Mouse (Mus musculus) heart, embryonic 12.5 days (tissue): ENCODE data around the gene Eif3c. TPM values are rescaled to one million over a fixed set of nuclear protein-coding genes. Genes with fewer than 3 reads are reported as not detected.

Experiments used
- ATAC-seq: fragments of 200-750 bp; cut with Nextera tagmentation; 2 replicates; pipeline ENCODE4 v1.8.0; 2017; ENCODE audit warnings: moderate TSS enrichment, moderate library complexity; ENCODE audit not compliant: insufficient number of reproducible peaks, low FRiP score
- H3K27ac ChIP-seq: fragments of 300-500 bp; sonication (generic); 2 replicates; pipeline ENCODE4 v1.5.1; 2016; ENCODE audit warnings: mild to moderate bottlenecking, moderate library complexity; ENCODE audit not compliant: poor library complexity, severe bottlenecking
- H3K27me3 ChIP-seq: fragments of 300-500 bp; sonication (generic); replicated peaks from 2 replicates; pipeline ENCODE4 v1.6.1; 2016; ENCODE audit warnings: mild to moderate bottlenecking, moderate library complexity
- H3K36me3 ChIP-seq: fragments of 300-500 bp; sonication (generic); 2 replicates; pipeline ENCODE4 v1.6.1; 2016; ENCODE audit warnings: mild to moderate bottlenecking, moderate library complexity
- H3K4me1 ChIP-seq: fragments of 300-500 bp; sonication (generic); replicated peaks from 2 replicates; pipeline ENCODE4 v1.6.1; 2016; ENCODE audit warnings: mild to moderate bottlenecking
- H3K4me2 ChIP-seq: fragments of 300-500 bp; sonication (generic); 2 replicates; pipeline ENCODE4 v1.6.1; 2016; ENCODE audit warnings: mild to moderate bottlenecking, moderate library complexity
- H3K4me3 ChIP-seq: fragments of 300-500 bp; sonication (generic); 2 replicates; pipeline ENCODE4 v1.5.1; 2016; ENCODE audit warnings: mild to moderate bottlenecking
- H3K9ac ChIP-seq: fragments of 300-500 bp; sonication (generic); 2 replicates; pipeline ENCODE4 v1.6.1; 2016; ENCODE audit warnings: mild to moderate bottlenecking, moderate library complexity
- H3K9me3 ChIP-seq: fragments of 300-500 bp; sonication (generic); replicated peaks from 2 replicates; pipeline ENCODE4 v1.6.1; 2016; ENCODE audit warnings: mild to moderate bottlenecking, moderate library complexity
- WGBS: fragments of 180-500 bp; shearing (Covaris S2); methylation state at CpG from one replicate; pipeline ENCODE4 v1.1.7; 2016; 5-methylcytosine and 5-hydroxymethylcytosine counted together
- polyA plus RNA-seq: library from polyadenylated mRNA; unstranded; fragments of >200 nt; fragmentation: Nextera tagmentation; extraction: Ambion mirVana; gene quantifications from 2 replicates; pipeline ENCODE4 v1.2.1, GENCODE M21; 2016

Eif3c gene
- polyA plus RNA-seq, 1 experiment from 2014 or later = 151 TPM

DNA sequence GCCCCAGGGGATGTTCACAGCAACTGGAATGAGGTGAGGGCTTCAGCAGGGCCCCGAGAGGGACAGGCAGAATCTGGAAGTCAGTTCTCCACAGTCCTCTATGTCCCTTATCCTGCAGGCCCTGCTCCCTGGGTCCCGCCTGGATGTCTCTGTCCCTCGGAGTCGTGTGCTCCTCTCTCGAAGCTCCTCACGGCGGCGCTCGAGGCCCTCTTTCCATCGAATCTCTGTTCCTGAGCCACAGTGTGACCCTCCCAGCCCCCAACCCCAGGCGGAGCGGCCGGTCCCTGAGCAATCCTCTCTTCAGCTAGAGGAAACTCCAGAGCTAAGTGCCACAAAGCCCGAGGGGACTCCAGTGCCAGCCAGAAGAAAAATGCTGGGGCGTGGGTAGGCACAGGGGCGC, 21.6 kb upstream of the Eif3c start:
- Histone ChIP-seq H3K27me3 (peaks cover 31% of the 10 kb centered on the region), H3K4me2 (peak overlapping the region; percentile 54), H3K36me3 (no peaks in the 10 kb centered on the region), H3K4me3 (peak overlapping the region; percentile 13; the same call in 1 of the 2 replicates), H3K4me1 (peaks cover 6% of the 10 kb centered on the region; the same call in 1 of the 2 replicates), H3K9ac (peak overlapping the region; percentile 28; the same call in 1 of the 2 replicates), H3K27ac (no peak overlapping the region), H3K9me3 (no peaks in the 10 kb centered on the region)
- 5% methylated on average over 16 of the region's 16 CpGs for WGBS
- ATAC-seq = 0 out of 2 replicates have a peak, but pooled peaks have one; percentile 33

- 57% methylated on average over 8 of the region's 8 CpGs for WGBS
- no peak overlapping the region for H3K4me3 ChIP-seq
- H3K27ac ChIP-seq = no peak overlapping the region
- peak overlapping the region; percentile 16; the same call in 1 of the 2 replicates for H3K9ac ChIP-seq
- H3K9me3 ChIP-seq = no peaks in the 10 kb centered on the region
- peaks cover 22% of the 10 kb centered on the region for H3K27me3 ChIP-seq
- peaks cover 8% of the 10 kb centered on the region for H3K4me1 ChIP-seq
- H3K4me2 ChIP-seq = no peak overlapping the region
- ATAC-seq = no peak
- H3K36me3 ChIP-seq = no peaks in the 10 kb centered on the region
Observed at GRCm38 (mm10) chr7:126586839-126587238, 20.6 kb upstream of the Eif3c start.

DNA sequence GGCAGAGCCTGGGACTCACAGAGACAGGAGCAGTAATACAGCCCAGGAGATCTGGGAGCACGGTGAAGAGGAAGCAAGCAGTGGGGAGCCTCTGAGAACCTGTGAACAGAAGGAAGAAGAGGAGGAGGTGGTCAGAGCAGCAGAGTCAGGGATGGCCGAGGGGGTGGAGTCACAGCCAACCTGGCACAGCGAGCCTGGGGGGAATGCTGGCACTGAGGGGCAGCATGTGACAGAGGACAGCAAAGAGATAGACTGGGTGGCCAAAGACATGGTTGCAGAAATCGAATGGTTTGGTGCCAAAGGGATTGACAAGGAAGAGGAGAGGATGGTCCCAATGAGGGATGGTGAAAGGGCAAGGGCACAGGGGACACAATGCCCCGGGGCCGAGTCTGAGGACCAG, 19.5 kb upstream of the Eif3c start, which contains the start of gene Cln3:
Gene Cln3 (minus strand): TSS at position 101 of the 400 bp plus-strand sequence.
- no peaks in the 10 kb centered on the region for H3K9me3 ChIP-seq
- H3K9ac ChIP-seq = 0 out of 2 replicates have a peak within 1 kb of the TSS, but pooled peaks have one; percentile 16
- peaks cover 19% of the 10 kb centered on the region for H3K27me3 ChIP-seq
- no peaks in the 10 kb centered on the region for H3K36me3 ChIP-seq
- ATAC-seq = no peak
- H3K4me2 ChIP-seq = no peak within 1 kb of the TSS
- H3K4me1 ChIP-seq = peaks cover 10% of the 10 kb centered on the region
- no peak within 1 kb of the TSS for H3K27ac ChIP-seq
- 66% methylated on average over 6 of the region's 6 CpGs for WGBS
- no peak within 1 kb of the TSS for H3K4me3 ChIP-seq

DNA sequence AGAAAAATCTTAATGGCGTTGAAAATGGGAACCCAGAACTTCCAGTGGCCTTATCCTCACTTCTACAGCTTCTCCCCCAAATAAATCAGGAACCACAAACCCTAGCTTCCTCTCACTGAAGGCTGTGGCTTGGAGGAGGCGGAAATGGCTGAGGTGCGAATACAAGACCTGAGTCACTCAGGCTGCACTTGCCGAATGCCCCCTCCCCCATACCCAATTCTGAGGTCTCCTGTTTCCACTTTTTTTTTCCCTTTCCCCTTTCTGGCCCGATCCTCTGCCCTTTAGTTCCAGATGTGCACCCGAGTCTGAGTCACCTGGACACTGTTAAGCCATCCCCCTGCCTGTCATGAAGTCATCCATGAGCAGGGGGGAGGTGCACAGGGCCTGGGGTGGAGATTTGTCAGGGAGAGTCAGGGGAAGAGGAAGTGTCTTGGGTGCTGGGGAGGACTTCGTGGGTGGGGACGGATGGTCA, 18.3 kb upstream of the Eif3c start, which contains the start of gene Apobr:
Gene Apobr (plus strand): TSS at position 437 of the 472 bp plus-strand sequence.
- Histone ChIP-seq H3K27ac (no peak within 1 kb of the TSS), H3K9ac (no peak within 1 kb of the TSS), H3K36me3 (no peaks in the 10 kb centered on the region), H3K9me3 (no peaks in the 10 kb centered on the region), H3K4me2 (peak within 1 kb of the TSS; percentile 87), H3K4me1 (peaks cover 10% of the 10 kb centered on the region), H3K27me3 (peaks cover 19% of the 10 kb centered on the region), H3K4me3 (0 out of 2 replicates have a peak within 1 kb of the TSS, but pooled peaks have one; percentile 59)
- 63% methylated on average over 8 of the region's 8 CpGs for WGBS
- ATAC-seq = no peak

DNA sequence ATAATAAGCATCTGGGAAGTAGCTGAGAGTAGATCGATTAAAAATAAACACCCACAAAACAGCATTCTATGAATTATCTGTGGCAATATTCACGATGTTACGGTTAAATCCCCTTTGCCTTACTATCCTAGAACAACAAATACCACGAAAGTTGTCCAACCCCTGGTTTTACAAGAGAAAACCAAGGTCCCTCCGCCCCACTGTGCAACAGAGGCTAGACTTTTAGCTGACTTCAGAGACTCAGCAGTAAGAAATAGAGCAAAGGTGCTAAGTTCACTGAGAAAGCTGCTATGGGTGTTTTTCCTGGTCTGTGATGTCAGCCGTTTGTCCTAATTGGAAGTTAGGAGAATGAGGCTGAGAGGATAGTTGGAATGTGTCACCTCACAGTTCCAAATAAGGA, 17.6 kb upstream of the Eif3c start:
- 50% methylated on average over 6 of the region's 6 CpGs for WGBS
- ATAC-seq = no peak
- H3K4me2 ChIP-seq = peak overlapping the region; percentile 87
- H3K27me3 ChIP-seq = peaks cover 19% of the 10 kb centered on the region
- H3K4me1 ChIP-seq = peaks cover 10% of the 10 kb centered on the region
- 0 out of 2 replicates have a peak, but pooled peaks cover under 1% of the 10 kb centered on the region for H3K36me3 ChIP-seq
- no peak overlapping the region for H3K9ac ChIP-seq
- 0 out of 2 replicates have a peak overlapping the region, but pooled peaks have one; percentile 43 for H3K27ac ChIP-seq
- H3K4me3 ChIP-seq = peak overlapping the region; percentile 59
- no peaks in the 10 kb centered on the region for H3K9me3 ChIP-seq

GRCm38 (mm10) chr7:126583251-126583709, 17.1 kb upstream of the Eif3c start:
- ATAC-seq = peak; percentile 91
- Histone ChIP-seq H3K4me1 (peaks cover 10% of the 10 kb centered on the region), H3K4me3 (peak overlapping the region; percentile 59), H3K27ac (peak overlapping the region; percentile 43; the same call in 1 of the 2 replicates), H3K27me3 (peaks cover 19% of the 10 kb centered on the region), H3K9ac (peak overlapping the region; percentile 68), H3K9me3 (no peaks in the 10 kb centered on the region), H3K36me3 (peaks cover 5% of the 10 kb centered on the region), H3K4me2 (peak overlapping the region; percentile 87)
- WGBS = 1% methylated on average over 22 of the region's 22 CpGs

DNA sequence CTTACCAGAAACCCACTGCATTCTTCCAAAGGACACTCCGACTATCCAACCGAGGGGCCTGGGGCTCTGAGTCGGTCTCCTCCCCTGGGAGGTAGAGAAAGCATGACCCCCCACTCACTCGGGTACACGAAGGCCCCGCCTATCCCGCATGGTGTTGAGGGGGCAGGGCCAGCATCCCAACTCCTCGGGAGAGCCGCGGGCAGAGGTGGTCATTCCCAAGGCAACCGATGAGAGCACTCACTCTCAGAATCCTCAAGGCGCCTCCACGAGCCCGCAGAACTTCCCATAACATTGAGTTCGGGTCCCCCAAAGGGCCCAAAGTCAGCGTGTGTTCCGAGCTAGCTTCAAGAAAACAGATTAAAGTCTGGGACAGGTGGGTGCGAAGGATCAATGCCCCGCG, 16.5 kb upstream of the Eif3c start:
- Histone ChIP-seq H3K4me2 (peak overlapping the region; percentile 87), H3K9ac (peak overlapping the region; percentile 68), H3K4me1 (peaks cover 10% of the 10 kb centered on the region; the same call in 1 of the 2 replicates), H3K9me3 (no peaks in the 10 kb centered on the region), H3K27ac (no peak overlapping the region), H3K4me3 (peak overlapping the region; percentile 59), H3K36me3 (peaks cover 7% of the 10 kb centered on the region), H3K27me3 (peaks cover 19% of the 10 kb centered on the region)
- ATAC-seq = peak; percentile 68
- 1% methylated on average over 20 of the region's 20 CpGs for WGBS

GRCm38 (mm10) chr7:126581661-126582060, 15.4 kb upstream of the Eif3c start:
- H3K4me1 ChIP-seq = peaks cover 5% of the 10 kb centered on the region; the same call in 1 of the 2 replicates
- H3K4me3 ChIP-seq = no peak overlapping the region
- no peak for ATAC-seq
- H3K36me3 ChIP-seq = peaks cover 16% of the 10 kb centered on the region
- no peak overlapping the region for H3K9ac ChIP-seq
- H3K27me3 ChIP-seq = peaks cover 17% of the 10 kb centered on the region
- WGBS = 67% methylated on average over 6 of the region's 6 CpGs
- no peak overlapping the region for H3K4me2 ChIP-seq
- no peak overlapping the region for H3K27ac ChIP-seq
- no peaks in the 10 kb centered on the region for H3K9me3 ChIP-seq

DNA sequence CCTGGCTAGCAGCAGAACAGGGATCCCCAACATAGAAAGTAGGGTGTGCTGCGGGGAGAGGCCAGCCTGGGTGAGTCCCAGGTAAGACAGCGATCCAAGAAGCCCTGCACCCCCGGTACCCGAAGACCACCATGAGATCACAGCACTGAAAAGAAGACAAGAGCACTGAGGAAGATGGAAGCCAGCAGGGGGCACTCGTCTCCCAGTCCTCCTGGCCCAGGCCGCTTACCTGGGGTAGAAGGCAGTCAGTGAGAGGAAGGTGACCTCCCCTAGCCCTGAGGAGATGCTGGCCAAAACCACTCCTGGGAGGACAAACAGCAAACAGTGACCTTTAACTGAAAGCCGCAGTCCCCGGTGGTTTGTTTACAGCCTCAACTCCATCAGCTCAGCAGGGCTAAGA, 13.0 kb upstream of the Eif3c start:
- H3K36me3 ChIP-seq = peaks cover 31% of the 10 kb centered on the region
- ATAC-seq = no peak
- no peaks in the 10 kb centered on the region for H3K27me3 ChIP-seq
- H3K4me3 ChIP-seq = no peak overlapping the region
- 50% methylated on average over 8 of the region's 8 CpGs for WGBS
- H3K9me3 ChIP-seq = no peaks in the 10 kb centered on the region
- H3K27ac ChIP-seq = no peak overlapping the region
- no peak overlapping the region for H3K9ac ChIP-seq
- no peak overlapping the region for H3K4me2 ChIP-seq
- H3K4me1 ChIP-seq = peaks cover 5% of the 10 kb centered on the region; the same call in 1 of the 2 replicates

DNA sequence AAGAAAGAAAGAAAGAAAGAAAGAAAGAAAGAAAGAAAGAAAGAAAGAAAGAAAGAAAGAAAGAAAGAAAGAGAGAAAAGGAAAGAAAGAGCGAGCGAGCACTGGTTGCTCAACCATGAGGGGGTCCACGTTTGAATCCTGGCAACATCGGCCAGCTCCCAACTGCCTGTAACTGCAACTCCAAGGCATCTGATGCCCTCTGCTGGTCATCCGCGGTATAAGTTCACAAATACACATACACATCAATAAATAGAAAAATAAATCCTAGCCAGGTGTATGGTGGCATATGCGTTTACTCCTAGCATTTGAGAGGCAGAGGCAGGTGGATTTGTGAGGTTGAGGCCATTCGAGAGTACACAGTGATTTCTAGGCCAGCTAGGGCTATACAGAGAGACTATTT, 10.7 kb upstream of the Eif3c start:
- Histone ChIP-seq H3K27me3 (no peaks in the 10 kb centered on the region), H3K9me3 (no peaks in the 10 kb centered on the region), H3K36me3 (peaks cover 46% of the 10 kb centered on the region), H3K4me3 (no peak overlapping the region), H3K4me2 (no peak overlapping the region), H3K9ac (no peak overlapping the region), H3K4me1 (peaks cover 3% of the 10 kb centered on the region; the same call in 1 of the 2 replicates), H3K27ac (no peak overlapping the region)
- ATAC-seq = no peak
- WGBS = 44% methylated on average over 8 of the region's 8 CpGs

GRCm38 (mm10) chr7:126565693-126566092, 518 bp downstream of the Eif3c start:
- WGBS = under 1% methylated on average over 28 of the region's 28 CpGs
- Histone ChIP-seq H3K4me2 (peak overlapping the region; percentile 82), H3K9me3 (no peaks in the 10 kb centered on the region), H3K4me3 (peak overlapping the region; percentile 71), H3K27me3 (no peaks in the 10 kb centered on the region), H3K4me1 (0 out of 2 replicates have a peak, but pooled peaks cover 5% of the 10 kb centered on the region), H3K9ac (peak overlapping the region; percentile 81), H3K27ac (peak overlapping the region; percentile 77), H3K36me3 (peaks cover 41% of the 10 kb centered on the region)
- ATAC-seq = peak; percentile 54
